Mouse (Mus musculus) heart, adult 2 months (tissue): Measurements from ENCODE around the gene Aunip.

Experiments
- CTCF ChIP-seq: fragments of 200-600 bp; IDR thresholded peaks from 2 replicates; pipeline ENCODE4 v1.8.1; 2022; ENCODE audit warnings: antibody characterized with exemption, mild to moderate bottlenecking, moderate library complexity
- EP300 ChIP-seq: fragments of 200-500 bp; IDR thresholded peaks from 2 replicates; pipeline ENCODE4 v1.6.1; 2011; ENCODE audit warnings: low read depth, low read length, control low read depth; ENCODE audit not compliant: insufficient read depth
- POLR2A ChIP-seq: fragments of 200-500 bp; IDR thresholded peaks from 2 replicates; pipeline ENCODE4 v1.6.1; 2011; ENCODE audit warnings: mild to moderate bottlenecking, low read depth, low read length, control low read depth; ENCODE audit not compliant: insufficient read depth

- TF ChIP-seq POLR2A (no peak), CTCF (no peak), EP300 (no peak)
Measured at GRCm38 (mm10) chr4:134564093-134564492, 53.3 kb downstream of the Aunip start.
